Mouse (Mus musculus) liver (tissue): Measurements from ENCODE around the gene Crebl2.

Experiments
- DNase-seq: peaks from one replicate; pipeline ENCODE4 v3.0.0-alpha.2; 2020; ENCODE audit warnings: mixed read lengths

The Crebl2 gene

DNA sequence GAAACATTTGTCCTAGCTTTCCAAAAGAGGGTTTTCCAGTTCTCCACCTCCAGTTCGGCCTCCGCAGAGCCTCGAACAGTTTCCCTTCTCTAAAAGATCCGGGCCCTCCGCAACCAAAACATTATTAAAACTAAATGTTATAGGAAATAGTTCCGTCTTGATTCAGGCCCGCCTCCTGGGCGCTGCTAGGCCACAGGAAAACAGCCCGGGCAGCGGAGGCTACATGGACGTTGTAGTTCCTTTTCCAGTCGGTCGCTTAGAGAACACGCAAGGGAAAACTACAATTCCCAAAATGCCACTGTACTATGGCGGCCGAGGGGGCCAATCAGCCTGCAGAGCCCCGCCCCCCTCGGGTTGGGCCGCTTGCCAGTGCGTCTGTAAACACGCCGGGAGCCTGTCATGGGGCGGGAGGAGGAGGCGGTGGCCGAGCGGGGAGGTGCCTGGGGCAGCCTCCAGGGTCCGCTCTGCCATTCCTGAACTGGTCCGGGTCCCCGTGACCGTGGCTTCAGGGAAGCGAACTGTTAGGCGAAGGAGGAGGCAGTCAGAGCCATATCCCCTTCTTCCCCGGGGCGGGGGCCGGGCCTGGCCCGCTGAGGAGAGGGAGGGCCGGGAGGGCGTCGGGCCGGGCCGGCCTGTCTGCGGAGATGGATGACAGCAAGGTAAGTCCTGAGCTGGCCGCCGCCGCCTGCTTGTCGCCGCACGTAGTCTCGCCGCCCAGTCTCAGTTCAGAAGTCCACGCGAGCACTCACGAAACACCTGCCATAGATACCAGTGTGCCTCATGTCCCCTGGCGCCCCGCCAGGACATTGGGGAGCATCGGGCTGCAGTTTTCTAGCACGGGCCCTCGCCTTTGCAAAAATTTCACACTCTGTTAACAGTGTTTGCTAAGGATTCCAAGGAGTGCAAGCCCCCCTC is at the start of gene Crebl2:
Crebl2 (plus strand) TSS at position 369 of the 915 bp plus-strand sequence.
- DNase-seq = peak; percentile 99

DNA sequence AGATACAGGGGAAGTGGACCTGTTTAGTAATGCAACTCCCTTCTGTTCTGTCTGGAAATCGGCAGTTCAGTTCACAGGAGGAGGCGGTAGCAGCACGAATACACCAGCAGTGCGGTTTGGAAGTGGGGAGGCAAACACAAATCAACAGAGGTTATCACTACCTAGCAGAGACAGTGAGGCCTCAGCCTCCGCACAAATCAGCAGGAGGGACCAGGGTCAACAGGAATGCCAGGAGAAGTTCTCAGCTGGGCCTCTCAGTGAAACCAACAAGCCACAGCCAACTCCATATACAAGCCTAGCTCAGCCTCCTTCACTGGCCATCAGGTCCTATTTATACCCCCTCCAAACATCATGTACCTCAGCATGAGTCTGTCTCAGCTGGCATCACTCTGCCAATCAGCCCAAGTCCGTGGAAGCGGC is 48.5 kb upstream of the Crebl2 start:
- DNase-seq = peak; percentile 77

DNA sequence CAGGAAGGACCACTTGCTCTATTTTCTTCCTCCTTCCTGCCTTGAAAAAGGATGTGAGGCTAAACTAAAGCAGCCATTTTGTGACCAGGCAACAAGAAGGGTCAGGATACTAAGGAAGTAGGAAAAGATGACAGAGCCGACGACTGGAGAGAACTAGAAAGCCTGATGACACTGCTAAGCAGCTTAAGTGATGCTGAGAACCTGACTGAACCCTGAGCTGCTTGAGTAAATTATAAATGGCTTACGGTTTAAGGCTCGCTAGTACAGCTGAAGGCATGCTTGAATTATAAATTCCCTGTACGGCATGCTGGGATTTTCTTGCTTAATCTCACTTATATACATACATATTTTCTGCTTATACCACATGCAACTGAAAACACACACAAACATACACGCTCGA is 47.1 kb upstream of the Crebl2 start:
- no peak for DNase-seq

DNA sequence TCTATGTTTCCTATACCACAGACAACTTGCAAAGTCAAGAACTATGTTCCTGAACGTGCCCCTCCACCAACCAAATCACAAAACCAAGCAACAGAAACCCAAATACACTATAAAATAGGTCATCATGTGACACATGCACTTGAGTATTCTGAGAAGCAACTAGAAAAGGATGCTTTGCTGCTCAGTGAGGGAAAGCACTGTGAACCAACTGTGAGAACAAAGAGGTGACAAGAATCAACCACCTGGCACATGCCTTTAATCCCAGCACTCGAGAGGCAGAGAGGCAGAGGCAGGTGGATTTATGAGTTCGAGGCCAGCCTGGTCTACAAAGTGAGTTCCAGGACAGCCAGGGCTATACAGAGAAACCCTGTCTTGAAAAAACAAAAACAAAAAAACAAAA is 43.5 kb upstream of the Crebl2 start:
- no peak for DNase-seq

DNA sequence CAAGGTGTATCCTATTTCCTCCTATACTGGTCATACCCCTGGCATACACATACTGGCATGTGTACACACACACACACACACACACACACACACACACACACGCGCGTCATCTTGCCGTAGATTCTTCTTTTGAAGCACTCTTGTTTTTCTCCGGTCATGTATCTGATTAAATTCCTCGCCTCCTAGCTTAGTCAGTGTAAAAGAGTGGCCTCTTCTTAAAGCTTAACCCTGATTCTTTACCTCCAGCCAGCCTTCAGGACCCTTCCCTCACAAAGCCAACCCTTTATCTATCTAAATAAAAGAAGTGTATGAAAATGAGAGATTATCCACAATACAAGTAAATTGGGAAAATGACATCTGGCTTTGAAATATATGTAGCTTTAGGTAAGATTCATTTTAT is 40.9 kb upstream of the Crebl2 start:
- DNase-seq = no peak

DNA sequence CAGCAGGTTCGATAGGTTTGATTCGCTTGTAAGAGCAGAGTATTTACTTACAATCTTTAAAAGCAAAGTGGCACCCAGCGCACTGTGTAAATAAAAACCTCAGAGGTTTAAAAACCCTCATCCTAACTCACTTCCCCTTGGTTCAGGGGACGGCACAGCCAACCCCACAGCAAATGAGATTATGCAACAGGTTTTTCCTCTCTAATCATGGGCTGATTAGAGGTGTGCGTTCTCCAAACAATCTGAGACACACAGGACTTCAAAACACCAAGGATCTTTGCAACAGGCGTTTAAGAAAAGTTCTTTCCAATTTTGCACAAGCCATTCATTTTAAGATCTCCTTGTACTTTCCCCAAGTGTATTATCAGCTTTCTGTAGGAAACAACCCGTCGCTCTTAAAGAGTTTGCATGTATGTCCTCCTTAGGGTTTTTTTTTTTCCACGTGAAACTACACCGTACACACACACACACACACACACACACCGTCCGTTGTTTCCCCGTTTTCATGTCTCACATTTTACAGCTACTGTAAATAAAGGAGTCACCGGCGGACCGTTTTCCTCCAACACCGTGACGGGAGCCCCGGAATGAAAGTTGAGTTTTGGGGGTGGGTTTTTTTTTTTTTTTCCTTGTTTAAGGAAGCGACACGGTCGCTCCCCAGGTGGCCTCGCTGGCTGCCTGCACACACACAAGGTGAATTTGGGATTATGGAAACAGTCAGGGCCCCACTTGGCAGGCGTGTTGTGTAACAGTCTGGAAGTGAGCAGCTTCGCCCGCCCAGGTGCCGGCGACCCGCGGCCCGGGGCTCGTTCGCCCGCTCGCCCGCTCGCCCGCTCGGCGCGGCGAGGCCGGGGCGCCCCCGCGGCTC is 38.5 kb upstream of the Crebl2 start:
- peak; percentile 47 for DNase-seq

DNA sequence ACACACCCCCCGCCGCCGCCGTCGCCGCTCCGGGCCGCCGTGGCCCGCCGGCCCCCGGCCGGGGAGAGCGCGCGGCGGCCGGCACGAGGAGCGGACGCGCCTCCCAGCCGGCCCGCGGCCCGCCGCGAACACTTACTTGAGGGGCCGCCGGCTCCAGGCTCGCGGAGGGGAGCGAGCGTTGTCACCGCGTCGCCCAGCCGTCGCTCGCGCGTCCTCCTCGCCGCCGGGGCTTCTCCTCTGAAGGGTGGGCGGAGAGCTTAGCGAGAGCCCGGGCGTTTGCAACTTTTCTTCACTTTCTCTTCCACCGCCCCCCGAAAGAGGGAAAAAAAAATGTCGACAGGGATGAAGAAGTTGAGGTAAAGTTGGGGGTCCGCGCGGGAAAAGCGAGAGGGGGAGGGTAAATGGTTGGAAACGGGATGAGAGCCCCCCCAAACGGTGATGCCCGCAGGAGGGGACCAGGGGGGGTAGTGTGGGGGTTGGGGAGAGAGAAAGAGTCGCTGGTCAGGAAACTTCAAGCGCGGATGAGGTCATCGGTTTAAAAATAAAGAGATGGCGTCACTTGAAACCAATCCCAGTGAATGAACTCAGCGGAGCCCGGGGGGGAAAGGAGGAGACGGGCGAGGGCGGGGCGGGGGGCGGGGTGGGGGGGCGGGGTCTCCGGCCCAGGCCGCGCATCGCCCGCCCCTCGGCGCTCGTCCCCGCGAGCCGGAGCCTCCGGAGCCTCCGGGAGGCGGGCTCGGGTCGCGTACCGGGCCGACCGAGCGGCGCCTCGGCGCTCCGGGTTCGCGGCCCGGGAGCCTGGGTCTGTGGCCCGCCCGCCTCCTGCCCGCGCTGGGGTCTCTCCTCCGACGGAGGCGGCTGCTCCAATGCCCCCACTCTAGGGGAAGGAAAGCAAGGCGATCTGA is 37.6 kb upstream of the Crebl2 start, which contains the start of gene Dusp16:
Dusp16 (minus strand) TSS at position 485 of the 905 bp plus-strand sequence.
- peak; percentile 89 for DNase-seq

DNA sequence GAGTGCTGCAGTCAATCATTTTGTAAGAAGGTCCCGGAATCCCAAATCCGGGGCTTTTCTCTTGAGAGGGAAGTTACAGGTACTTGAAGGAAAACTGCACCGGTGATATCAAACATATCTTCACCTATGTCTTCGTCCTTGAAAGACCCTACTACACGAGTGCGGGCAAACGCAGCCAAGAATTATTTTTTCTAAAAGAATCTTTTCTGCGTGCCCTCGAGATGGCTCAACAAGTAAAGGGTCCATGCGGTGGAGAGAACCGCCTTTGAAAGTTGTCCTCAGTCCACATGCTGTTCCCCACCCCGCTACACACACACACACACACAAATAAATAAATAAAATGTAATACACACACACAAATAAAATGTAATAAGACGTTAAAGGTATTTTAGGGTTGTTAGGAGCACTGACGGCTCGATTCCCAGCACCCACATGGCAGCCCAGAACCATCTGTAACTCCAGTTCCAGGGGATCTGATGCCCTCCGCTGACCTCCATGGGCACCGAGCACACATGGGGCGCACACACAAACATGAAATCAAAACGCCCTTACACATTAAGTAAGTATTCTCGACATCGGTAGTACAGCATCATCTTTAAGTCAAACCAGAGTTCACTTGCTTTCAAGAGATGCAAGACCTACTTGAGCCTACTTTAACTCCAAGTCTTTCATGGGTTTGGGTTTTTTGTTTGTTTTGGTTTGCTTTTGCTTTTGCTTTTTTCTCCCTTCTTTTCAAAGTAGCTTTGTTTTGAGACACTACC is 36.7 kb upstream of the Crebl2 start:
- DNase-seq = no peak

DNA sequence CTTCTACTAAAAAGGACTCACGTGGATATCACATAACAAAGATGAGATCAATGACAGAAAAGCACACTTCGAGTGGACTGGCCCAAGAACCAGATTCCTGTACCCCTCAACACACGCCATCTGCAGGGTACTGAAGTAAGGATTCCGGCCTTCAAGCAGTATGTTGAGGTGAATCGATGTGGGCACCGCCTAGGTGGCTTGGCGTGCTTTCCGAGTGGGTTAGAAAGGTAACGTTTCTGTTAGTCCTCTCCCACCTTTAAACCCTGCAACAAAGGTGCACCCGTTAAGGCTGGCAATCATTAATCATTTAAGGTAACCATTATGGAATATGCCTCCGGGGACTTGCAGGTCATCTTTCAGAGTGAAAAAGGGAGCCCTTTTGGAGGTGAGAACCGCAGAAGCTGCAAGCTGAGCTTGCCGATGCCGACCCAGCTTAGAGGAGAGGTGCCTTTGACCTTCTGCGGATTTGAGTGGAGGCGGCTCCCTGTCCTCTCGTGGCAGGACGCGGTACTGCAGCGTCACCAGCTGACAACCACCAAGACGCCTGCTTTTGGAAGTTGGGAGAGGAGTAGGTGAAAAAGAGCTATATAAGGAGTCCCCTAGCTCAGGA is 35.9 kb upstream of the Crebl2 start:
- peak; percentile 86 for DNase-seq

DNA sequence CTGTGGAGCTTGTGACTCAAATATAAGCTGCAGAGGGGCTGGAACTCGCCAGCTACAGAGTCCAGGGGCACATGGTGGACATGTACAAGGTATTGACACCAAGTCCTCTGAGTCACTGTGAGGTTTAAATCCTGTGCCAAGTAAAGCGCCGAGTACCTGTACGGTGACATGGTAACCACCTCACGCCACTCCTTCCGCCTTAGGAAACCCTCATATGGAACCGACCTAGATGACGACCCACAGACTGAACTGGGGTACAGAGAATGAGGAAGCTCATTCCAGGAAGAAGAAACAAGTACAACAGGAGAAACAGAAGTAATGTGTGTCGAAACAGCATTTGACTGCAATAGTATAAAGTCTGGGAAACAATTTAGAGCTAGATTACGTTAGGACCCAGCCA is 33.7 kb upstream of the Crebl2 start:
- DNase-seq = no peak

DNA sequence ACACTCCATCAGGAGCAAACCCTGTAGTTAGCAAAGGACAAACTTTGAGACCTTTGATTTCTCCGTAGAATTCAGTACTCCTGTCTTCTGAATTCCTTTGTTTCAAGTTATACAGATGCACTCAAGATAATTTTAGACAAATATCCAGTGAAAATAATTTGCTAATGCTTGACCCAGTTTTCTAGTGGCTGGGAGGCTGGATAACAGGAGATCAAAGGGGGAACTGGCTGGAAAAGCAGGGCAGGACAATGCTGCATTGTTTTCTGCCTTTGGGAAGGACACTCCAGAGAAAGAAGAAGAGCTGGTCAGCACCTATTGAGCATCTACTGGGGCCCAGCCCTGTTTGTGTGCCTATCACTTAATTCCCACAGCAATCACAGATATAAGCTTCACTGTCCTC is 28.5 kb upstream of the Crebl2 start:
- no peak for DNase-seq

DNA sequence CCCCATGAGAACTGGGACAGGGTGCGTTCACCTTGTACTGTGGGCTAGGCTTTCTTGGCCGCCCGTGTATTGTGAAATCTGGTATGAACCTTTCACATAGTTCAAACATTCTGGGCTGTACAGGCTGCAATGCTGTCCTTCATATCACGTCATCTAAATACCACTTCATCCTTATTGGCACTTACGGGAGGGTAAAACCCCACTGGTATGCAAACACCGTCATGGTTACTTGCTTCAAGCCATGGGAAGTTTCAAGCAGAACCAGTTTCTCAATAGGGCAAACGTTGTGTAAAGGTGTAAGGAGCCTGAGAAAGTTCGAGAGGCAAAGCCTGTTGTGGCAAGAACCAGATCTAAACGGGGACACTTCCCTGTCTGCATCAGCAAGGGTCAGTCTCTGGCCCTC is 27.3 kb upstream of the Crebl2 start:
- DNase-seq = no peak

DNA sequence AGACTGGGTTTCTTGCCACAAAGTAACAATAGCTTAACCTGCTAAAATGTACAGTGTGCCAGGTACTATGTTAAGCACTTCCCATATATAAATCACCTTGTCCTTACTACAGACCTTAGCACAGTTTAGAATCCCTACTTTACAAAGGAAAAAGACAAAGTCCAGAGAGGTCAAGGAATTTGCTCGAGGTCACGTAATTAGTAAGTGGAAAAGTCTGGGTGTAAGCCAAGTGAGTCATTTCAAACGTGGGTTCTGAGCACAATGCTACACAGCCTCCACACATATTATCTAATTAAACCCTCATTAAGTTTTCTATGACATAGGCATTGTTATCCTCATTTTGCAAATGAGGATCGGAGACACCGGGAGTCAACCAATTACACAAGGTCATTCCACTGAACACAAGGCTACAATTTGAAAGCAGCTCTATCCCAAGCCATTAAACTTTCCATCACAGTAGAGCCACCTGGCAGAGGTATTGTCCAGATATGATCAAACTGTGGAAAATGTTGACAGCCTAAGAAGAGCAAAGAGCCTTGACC is 25.1 kb upstream of the Crebl2 start:
- DNase-seq = no peak

DNA sequence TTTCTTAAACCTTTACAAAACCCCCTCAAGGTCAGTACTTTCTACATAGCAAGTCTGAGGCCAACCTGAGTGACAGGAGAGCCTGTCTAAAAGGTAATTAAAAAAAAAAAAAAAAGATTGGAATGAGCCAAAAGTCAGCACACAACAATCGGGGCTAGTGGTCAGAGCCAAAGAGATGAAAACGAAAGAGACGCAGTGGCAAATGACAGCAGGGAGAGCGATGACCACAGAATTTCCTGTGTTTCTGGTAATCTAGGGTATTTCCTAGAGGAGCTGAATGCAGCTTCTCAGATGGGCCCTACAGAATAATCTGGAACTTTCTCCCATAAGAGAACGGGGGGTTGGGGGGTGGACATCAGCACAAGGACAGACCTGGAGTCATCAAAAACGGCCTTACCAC is 23.8 kb upstream of the Crebl2 start:
- DNase-seq = no peak

DNA sequence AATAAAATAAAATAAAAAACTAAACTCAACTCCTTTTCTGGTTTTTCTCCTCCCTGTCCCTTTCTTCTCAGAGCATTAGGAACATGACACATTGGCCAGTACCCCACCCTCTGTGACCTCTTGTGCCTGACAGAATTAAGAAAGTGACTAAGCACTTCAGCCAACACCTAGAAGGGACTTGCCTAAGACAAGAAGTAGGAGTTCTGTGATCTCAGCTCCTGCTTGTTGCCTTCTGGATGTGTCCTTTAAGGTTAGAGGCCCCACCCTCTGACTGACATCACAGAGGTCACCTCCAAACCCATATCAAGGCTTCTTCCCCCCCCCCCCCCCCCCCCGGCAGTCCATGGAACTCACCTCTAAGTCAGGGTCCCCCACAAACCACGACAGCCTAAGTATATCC is 22.9 kb upstream of the Crebl2 start:
- DNase-seq = no peak

DNA sequence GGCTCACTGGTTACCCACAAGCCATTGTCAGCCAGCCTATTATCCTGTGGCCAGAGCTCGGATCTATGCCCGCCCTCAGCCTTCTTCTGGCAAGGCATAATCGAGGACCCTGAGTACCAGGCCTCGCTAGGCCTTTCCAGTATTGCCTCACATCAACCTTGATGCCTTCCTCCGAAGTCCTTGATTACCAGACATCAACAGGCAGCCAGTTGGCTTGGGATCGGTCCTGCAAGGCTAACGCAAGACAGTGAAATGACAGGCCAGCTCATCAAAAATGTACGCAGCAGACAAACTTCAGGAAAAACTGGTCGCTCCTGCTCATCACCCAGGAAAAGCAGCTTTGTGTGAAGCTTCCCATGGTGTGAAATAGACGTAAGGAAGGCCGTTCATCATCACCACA is 22.2 kb upstream of the Crebl2 start:
- DNase-seq = no peak

DNA sequence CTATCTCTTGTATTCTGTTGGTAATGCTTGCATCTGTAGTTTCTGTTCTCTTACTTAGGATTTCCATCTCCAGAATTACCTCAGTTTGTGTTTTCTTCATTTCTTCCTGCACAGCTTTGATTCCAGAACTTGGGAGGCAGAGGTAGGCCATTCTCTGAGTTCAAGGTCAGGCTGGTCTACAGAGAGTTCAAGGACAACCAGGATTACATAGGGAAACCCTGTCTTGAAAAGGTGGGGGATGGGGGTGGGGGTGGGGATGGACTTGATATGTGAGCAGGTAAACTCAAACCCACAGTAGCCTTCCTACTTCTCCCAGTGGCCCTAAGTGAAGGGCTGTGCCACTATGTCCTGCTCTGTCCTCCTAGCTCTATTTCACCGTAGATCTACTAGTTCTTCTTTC is 16.9 kb upstream of the Crebl2 start:
- no peak for DNase-seq

DNA sequence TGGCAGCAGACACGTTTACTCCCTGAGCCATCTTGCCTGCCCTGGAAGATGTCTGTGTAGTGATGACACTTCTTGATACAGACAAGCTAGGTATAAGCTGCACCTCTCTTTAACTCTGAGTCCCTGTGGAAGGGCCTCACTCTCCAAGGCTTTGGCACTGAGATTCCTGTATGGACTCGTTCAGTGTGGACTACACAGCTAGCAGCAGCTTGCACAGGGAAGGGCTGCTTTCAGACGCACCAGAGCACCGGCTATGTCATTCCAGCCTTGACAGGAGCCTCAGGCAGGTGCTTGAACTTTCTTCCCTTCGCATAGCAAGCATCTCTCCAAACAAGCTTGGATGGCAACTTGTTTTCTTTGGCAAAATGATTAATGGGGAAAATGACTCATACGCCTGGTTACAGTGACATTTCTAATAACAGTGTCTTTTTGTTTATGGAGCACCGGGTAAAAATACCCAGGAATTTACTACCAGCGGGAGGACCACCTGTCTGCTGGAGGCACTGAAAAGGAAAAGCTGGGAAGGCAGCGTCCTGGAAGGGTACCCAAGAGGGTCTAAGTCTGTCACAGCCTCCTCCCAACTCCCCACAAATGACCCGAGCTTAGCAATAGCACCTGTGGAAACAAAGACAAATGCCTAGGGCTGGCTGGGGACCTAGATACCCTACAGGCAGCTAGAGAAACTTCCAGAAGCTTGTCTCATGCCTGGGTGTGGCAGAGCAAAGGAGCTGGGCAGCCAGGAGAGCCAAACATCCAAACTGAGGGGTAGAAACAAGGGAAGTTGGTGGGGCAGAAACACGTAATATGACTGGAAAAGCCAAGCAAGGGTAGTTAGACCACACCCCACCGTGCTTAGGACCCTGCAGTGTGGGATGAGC is 12.7 kb upstream of the Crebl2 start:
- DNase-seq = no peak

DNA sequence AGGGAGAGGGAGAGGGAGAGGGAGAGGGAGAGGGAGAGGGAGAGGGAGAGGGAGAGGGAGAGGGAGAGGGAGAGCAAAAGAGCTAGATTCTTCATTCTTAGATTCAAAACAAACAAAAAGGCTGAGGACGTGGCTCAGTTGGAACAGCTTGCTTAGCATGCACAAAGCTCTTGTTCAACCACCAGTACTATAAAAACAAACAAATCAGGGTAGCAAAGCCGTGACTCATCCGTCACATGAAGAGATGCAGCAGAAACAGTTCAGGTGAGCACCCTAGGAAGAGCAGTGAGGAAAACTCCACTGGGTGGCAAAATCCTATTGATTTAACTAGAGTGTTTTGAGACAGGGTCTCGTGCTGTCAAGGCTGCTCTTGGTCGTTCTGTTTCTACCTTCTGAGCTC is 10.2 kb upstream of the Crebl2 start:
- no peak for DNase-seq

DNA sequence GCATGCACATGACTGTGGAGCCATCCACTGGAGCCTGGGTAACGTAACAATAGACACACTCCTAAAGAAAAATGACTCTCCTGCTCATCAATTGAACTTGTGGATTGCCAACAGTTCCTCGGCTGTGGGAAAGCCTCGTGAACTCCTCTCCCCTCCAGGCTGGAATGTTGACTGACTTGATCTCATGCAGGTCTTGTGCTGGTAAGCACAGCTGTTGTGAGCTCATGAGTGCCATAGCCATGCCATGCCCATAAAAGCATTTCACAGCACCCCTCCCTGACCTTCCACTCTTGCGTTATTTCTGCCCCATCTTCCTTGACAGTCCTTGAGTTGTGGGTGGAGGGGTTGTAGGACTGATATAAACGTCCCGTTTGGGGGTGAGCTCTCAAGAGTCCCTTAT is 9.5 kb upstream of the Crebl2 start:
- DNase-seq = no peak
